Mouse (Mus musculus): Measurements from ENCODE around the gene Gucy2c. TPM values are rescaled to one million over a fixed set of nuclear protein-coding genes. Genes with fewer than 3 reads are reported as not detected.

The Gucy2c gene
- polyA plus RNA-seq, 1 experiment from 2014 or later, result 0.04 TPM

- H3K4me1 ChIP-seq (replicated peaks), result peaks cover 12% of the 10 kb centered on the region
- H3K4me3 ChIP-seq, result peak overlapping the region; percentile 52
- H3K36me3 ChIP-seq, result no peaks in the 10 kb centered on the region
- WGBS, result 21% methylated on average over 34 of the region's 34 CpGs
- H3K27me3 ChIP-seq, result peaks cover 22% of the 10 kb centered on the region
- no peak for ATAC-seq (replicated peaks; ENCODE audit: insufficient number of reproducible peaks, insufficient read depth, low FRiP score, low read depth)
- peak overlapping the region; percentile 56 for H3K9ac ChIP-seq
- H3K27ac ChIP-seq, result no peak overlapping the region
- no peaks in the 10 kb centered on the region for H3K9me3 ChIP-seq (replicated peaks)
- peak overlapping the region; percentile 88 for H3K4me2 ChIP-seq
Observed at GRCm38 (mm10) chr6:136660831-136661705, 120.5 kb downstream of the Gucy2c start.

GRCm38 (mm10) chr6:136659226-136659625, 122.3 kb downstream of the Gucy2c start:
- H3K9me3 ChIP-seq (replicated peaks), result no peaks in the 10 kb centered on the region
- 88% methylated on average over 9 of the region's 9 CpGs for WGBS
- H3K27me3 ChIP-seq, result peaks cover 22% of the 10 kb centered on the region
- ATAC-seq (replicated peaks; ENCODE audit: insufficient number of reproducible peaks, insufficient read depth, low FRiP score, low read depth), result no peak
- no peak overlapping the region for H3K9ac ChIP-seq
- H3K4me3 ChIP-seq, result no peak overlapping the region
- H3K4me2 ChIP-seq, result no peak overlapping the region
- H3K36me3 ChIP-seq, result no peaks in the 10 kb centered on the region
- peaks cover 14% of the 10 kb centered on the region for H3K4me1 ChIP-seq (replicated peaks)
- no peak overlapping the region for H3K27ac ChIP-seq

- peaks cover 14% of the 10 kb centered on the region for H3K4me1 ChIP-seq (replicated peaks)
- H3K27ac ChIP-seq, result no peak overlapping the region
- ATAC-seq (replicated peaks; ENCODE audit: insufficient number of reproducible peaks, insufficient read depth, low FRiP score, low read depth), result no peak
- H3K4me2 ChIP-seq, result no peak overlapping the region
- H3K27me3 ChIP-seq, result peaks cover 22% of the 10 kb centered on the region
- H3K9ac ChIP-seq, result no peak overlapping the region
- H3K4me3 ChIP-seq, result no peak overlapping the region
- H3K36me3 ChIP-seq, result no peaks in the 10 kb centered on the region
- 74% methylated on average over 4 of the region's 4 CpGs for WGBS
- no peaks in the 10 kb centered on the region for H3K9me3 ChIP-seq (replicated peaks)
Observed at GRCm38 (mm10) chr6:136658303-136658702, 123.3 kb downstream of the Gucy2c start.

GRCm38 (mm10) chr6:136655786-136656185, 125.8 kb downstream of the Gucy2c start:
- 0 out of 2 replicates have a peak overlapping the region, but pooled peaks have one; percentile 19 for H3K4me3 ChIP-seq
- peak overlapping the region; percentile 40 for H3K4me2 ChIP-seq
- no peaks in the 10 kb centered on the region for H3K36me3 ChIP-seq
- H3K27ac ChIP-seq, result no peak overlapping the region
- peaks cover 3% of the 10 kb centered on the region; the same call in 1 of the 2 replicates for H3K27me3 ChIP-seq
- H3K9me3 ChIP-seq (replicated peaks), result no peaks in the 10 kb centered on the region
- WGBS, result 54% methylated on average over 11 of the region's 11 CpGs
- no peak overlapping the region for H3K9ac ChIP-seq
- no peak for ATAC-seq (replicated peaks; ENCODE audit: insufficient number of reproducible peaks, insufficient read depth, low FRiP score, low read depth)
- H3K4me1 ChIP-seq (replicated peaks), result peaks cover 8% of the 10 kb centered on the region; the same call in 1 of the 2 replicates

- H3K9ac ChIP-seq, result no peak overlapping the region
- no peak overlapping the region for H3K27ac ChIP-seq
- 88% methylated on average over 20 of the region's 20 CpGs for WGBS
- H3K4me2 ChIP-seq, result no peak overlapping the region
- no peaks in the 10 kb centered on the region for H3K9me3 ChIP-seq (replicated peaks)
- no peak for ATAC-seq (replicated peaks; ENCODE audit: insufficient number of reproducible peaks, insufficient read depth, low FRiP score, low read depth)
- peaks cover 8% of the 10 kb centered on the region; the same call in 1 of the 2 replicates for H3K4me1 ChIP-seq (replicated peaks)
- no peaks in the 10 kb centered on the region for H3K27me3 ChIP-seq
- H3K36me3 ChIP-seq, result no peaks in the 10 kb centered on the region
- H3K4me3 ChIP-seq, result no peak overlapping the region
Observed at GRCm38 (mm10) chr6:136654470-136654869, 127.1 kb downstream of the Gucy2c start.

GRCm38 (mm10) chr6:136653331-136653730, 128.2 kb downstream of the Gucy2c start:
- no peak for ATAC-seq (replicated peaks; ENCODE audit: insufficient number of reproducible peaks, insufficient read depth, low FRiP score, low read depth)
- Histone ChIP-seq H3K4me1 (replicated peaks) (peaks cover 8% of the 10 kb centered on the region; the same call in 1 of the 2 replicates), H3K4me2 (no peak overlapping the region), H3K9me3 (replicated peaks) (no peaks in the 10 kb centered on the region), H3K36me3 (no peaks in the 10 kb centered on the region), H3K4me3 (no peak overlapping the region), H3K27me3 (no peaks in the 10 kb centered on the region), H3K9ac (no peak overlapping the region), H3K27ac (no peak overlapping the region)
- WGBS, result 47% methylated on average over 5 of the region's 5 CpGs

GRCm38 (mm10) chr6:136650664-136651063, 130.9 kb downstream of the Gucy2c start:
- Histone ChIP-seq H3K4me3 (no peak overlapping the region), H3K9ac (no peak overlapping the region), H3K27me3 (no peaks in the 10 kb centered on the region), H3K9me3 (replicated peaks) (no peaks in the 10 kb centered on the region), H3K36me3 (no peaks in the 10 kb centered on the region), H3K27ac (no peak overlapping the region), H3K4me1 (replicated peaks) (peaks cover 6% of the 10 kb centered on the region; the same call in 1 of the 2 replicates), H3K4me2 (no peak overlapping the region)
- 90% methylated on average over 8 of the region's 8 CpGs for WGBS
- no peak for ATAC-seq (replicated peaks; ENCODE audit: insufficient number of reproducible peaks, insufficient read depth, low FRiP score, low read depth)

- H3K4me2 ChIP-seq, result no peak overlapping the region
- peaks cover 1% of the 10 kb centered on the region; the same call in 1 of the 2 replicates for H3K4me1 ChIP-seq (replicated peaks)
- H3K27ac ChIP-seq, result no peak overlapping the region
- ATAC-seq (replicated peaks; ENCODE audit: insufficient number of reproducible peaks, insufficient read depth, low FRiP score, low read depth), result no peak
- H3K9me3 ChIP-seq (replicated peaks), result no peaks in the 10 kb centered on the region
- H3K9ac ChIP-seq, result no peak overlapping the region
- H3K36me3 ChIP-seq, result no peaks in the 10 kb centered on the region
- no peaks in the 10 kb centered on the region for H3K27me3 ChIP-seq
- no peak overlapping the region for H3K4me3 ChIP-seq
- 63% methylated on average over 10 of the region's 10 CpGs for WGBS
Observed at GRCm38 (mm10) chr6:136647455-136647861, 134.1 kb downstream of the Gucy2c start.

Small RNA genes lying within 50 kb of the gene (microRNA-seq; reads per million reads assigned to microRNA genes)
- not detected for gene Gm44364

Other genes starting within 250 kb of the Gucy2c start
- gene Plbd1, start 119.8 kb downstream of the Gucy2c start, polyA plus RNA-seq (2015; fragmentation: Nextera tagmentation; extraction: Ambion mirVana), result 4.8 and 5.6 TPM in 2 replicates
- gene Hist4h4, start 22.6 kb upstream of the Gucy2c start, polyA plus RNA-seq (2015; fragmentation: Nextera tagmentation; extraction: Ambion mirVana), result 0.21 and 0.25 TPM in 2 replicates
- gene H2afj, start 26.5 kb upstream of the Gucy2c start, polyA plus RNA-seq (2015; fragmentation: Nextera tagmentation; extraction: Ambion mirVana), result 75.6 and 76.8 TPM in 2 replicates
- 1.3 and 1.9 TPM in 2 replicates for gene BC049715, start 45.9 kb upstream of the Gucy2c start, polyA plus RNA-seq (2015; fragmentation: Nextera tagmentation; extraction: Ambion mirVana)
- 60.4 and 66.9 TPM in 2 replicates for gene Wbp11, start 46.5 kb upstream of the Gucy2c start, polyA plus RNA-seq (2015; fragmentation: Nextera tagmentation; extraction: Ambion mirVana)
- 0.30 TPM in 1 of 2 replicates, not detected in the other for gene Smco3, start 53.7 kb upstream of the Gucy2c start, polyA plus RNA-seq (2015; fragmentation: Nextera tagmentation; extraction: Ambion mirVana)
- gene Art4, start 76.0 kb upstream of the Gucy2c start, polyA plus RNA-seq (2015; fragmentation: Nextera tagmentation; extraction: Ambion mirVana), result 14.4 and 16.5 TPM in 2 replicates
- 595 and 619 TPM in 2 replicates for gene Mgp, start 94.1 kb upstream of the Gucy2c start, polyA plus RNA-seq (2015; fragmentation: Nextera tagmentation; extraction: Ambion mirVana)
- 0.27 and 0.87 TPM in 2 replicates for gene Erp27, start 140.4 kb upstream of the Gucy2c start, polyA plus RNA-seq (2015; fragmentation: Nextera tagmentation; extraction: Ambion mirVana)
- gene Pde6h, start 142.1 kb upstream of the Gucy2c start, polyA plus RNA-seq (2015; fragmentation: Nextera tagmentation; extraction: Ambion mirVana), result 0.18 and 0.26 TPM in 2 replicates
- gene Arhgdib, start 160.1 kb upstream of the Gucy2c start, polyA plus RNA-seq (2015; fragmentation: Nextera tagmentation; extraction: Ambion mirVana), result 75.6 and 126 TPM in 2 replicates

Data from heart, embryonic 15.5 days (tissue).